In the genomic region with DNA sequence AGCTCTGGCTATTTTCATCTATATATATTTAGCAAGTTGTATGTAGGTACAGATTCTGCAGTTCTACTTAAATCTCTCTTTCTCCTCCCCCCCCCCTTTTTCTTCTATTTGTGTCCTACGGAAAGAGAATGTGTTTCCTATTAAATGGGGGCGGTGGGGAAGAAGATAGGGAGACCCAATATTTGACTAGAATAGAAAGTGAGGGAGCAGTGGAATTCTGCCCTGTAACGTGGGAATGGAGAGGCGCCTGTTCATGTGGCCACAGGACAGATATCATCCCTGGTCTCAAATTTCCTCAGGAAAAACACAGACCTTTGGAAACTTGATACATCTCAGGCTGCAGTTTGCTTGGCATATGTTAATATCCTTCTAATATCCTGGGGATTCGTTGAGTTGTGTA, we compare ENCODE assay signal across 23 mouse cellular contexts.
DNase-seq lines count a peak whose midpoint lies in the region; ATAC-seq and TF ChIP-seq lines count a peak whose summit lies in the region.
"Had no signal": no experiment of that assay in that cellular context is flagged by ENCODE, and none has a peak within 500 bp of the region (broad histone marks: within the 10 kb centered on the region; RNA-seq: fewer than 3 reads in every experiment).

No protein-coding gene starts in this region.

- H3K9ac ChIP-seq in hindbrain, postnatal 0 days (replicated peaks; ENCODE audit: low read length) = no peak overlapping the region
- H3K9ac ChIP-seq in midbrain, embryonic 14.5 days (replicated peaks; ENCODE audit: low read length) = no peak overlapping the region
- H3K9ac ChIP-seq: forebrain, embryonic 13.5 days; heart, embryonic 15.5 days; hindbrain, embryonic 15.5 days; intestine, embryonic 15.5 days; liver, embryonic 12.5 days; liver, postnatal 0 days; midbrain, embryonic 15.5 days had no signal

- no peak overlapping the region for H3K4me3 ChIP-seq in hindbrain, postnatal 0 days (ENCODE audit: low read length)
- no peak overlapping the region for H3K4me3 ChIP-seq in hindbrain, embryonic 10.5 days
- no peak overlapping the region for H3K4me3 ChIP-seq in midbrain, embryonic 14.5 days (replicated peaks; ENCODE audit: low read depth, low read length)
- H3K4me3 ChIP-seq: forebrain, embryonic 13.5 days; heart, embryonic 15.5 days; hindbrain, embryonic 15.5 days; intestine, embryonic 15.5 days; liver, embryonic 12.5 days; midbrain, embryonic 15.5 days had no signal

- peak overlapping the region; percentile 46; the same call in 1 of the 2 replicates for H3K27ac ChIP-seq in hindbrain, postnatal 0 days
- no peak overlapping the region for H3K27ac ChIP-seq in hindbrain, embryonic 10.5 days
- H3K27ac ChIP-seq in midbrain, embryonic 14.5 days (replicated peaks; ENCODE audit: low read depth, low read length) = no peak overlapping the region
- H3K27ac ChIP-seq: heart, embryonic 15.5 days; intestine, embryonic 15.5 days; kidney, postnatal 0 days; liver, embryonic 12.5 days; midbrain, embryonic 15.5 days had no signal

- no peaks in the 10 kb centered on the region for H3K27me3 ChIP-seq in hindbrain, postnatal 0 days (ENCODE audit: insufficient read depth, low read length)
- no peaks in the 10 kb centered on the region for H3K27me3 ChIP-seq in hindbrain, embryonic 10.5 days (ENCODE audit: insufficient read depth, poor library complexity, severe bottlenecking)
- no peaks in the 10 kb centered on the region for H3K27me3 ChIP-seq in midbrain, embryonic 14.5 days (ENCODE audit: control insufficient read depth, insufficient read depth, low read length)
- H3K27me3 ChIP-seq: forebrain, embryonic 13.5 days; heart, embryonic 15.5 days; hindbrain, embryonic 15.5 days; intestine, embryonic 15.5 days; liver, embryonic 12.5 days; midbrain, embryonic 15.5 days had no signal

- H3K9me3 ChIP-seq in hindbrain, postnatal 0 days (ENCODE audit: low read length) = no peaks in the 10 kb centered on the region
- H3K9me3 ChIP-seq in hindbrain, embryonic 10.5 days = no peaks in the 10 kb centered on the region
- H3K9me3 ChIP-seq in midbrain, embryonic 14.5 days (ENCODE audit: control insufficient read depth, low read length) = no peaks in the 10 kb centered on the region
- H3K9me3 ChIP-seq: forebrain, embryonic 13.5 days; G1E; heart, embryonic 15.5 days; hindbrain, embryonic 15.5 days; intestine, embryonic 15.5 days; liver, embryonic 12.5 days; midbrain, embryonic 15.5 days had no signal

- no peak overlapping the region for H3K4me2 ChIP-seq in hindbrain, postnatal 0 days (ENCODE audit: low read depth, low read length)
- H3K4me2 ChIP-seq in midbrain, embryonic 14.5 days (ENCODE audit: low read length) = no peak overlapping the region
- H3K4me2 ChIP-seq: forebrain, embryonic 13.5 days; heart, embryonic 15.5 days; hindbrain, embryonic 15.5 days; intestine, embryonic 15.5 days; liver, embryonic 12.5 days; midbrain, embryonic 15.5 days had no signal

- ATAC-seq in hindbrain, postnatal 0 days = no peak
- ATAC-seq in midbrain, embryonic 14.5 days (ENCODE audit: low FRiP score, low TSS enrichment) = no peak
- ATAC-seq: intestine, embryonic 15.5 days; liver, embryonic 12.5 days; liver, postnatal 0 days had no signal

- no peak for TF ChIP-seq CTCF in hindbrain, postnatal 0 days (IDR thresholded peaks at IDR 0.05; ENCODE audit: low read depth)

- peak; percentile 14 for DNase-seq in embryo, embryonic 10.5 days (ENCODE audit: low spot score)
- no peak for DNase-seq in embryo, embryonic 9.5 days (ENCODE audit: extremely low spot score)
- no peak for DNase-seq in hindbrain, postnatal 0 days (ENCODE audit: low spot score)
- no peak for DNase-seq in hindbrain, embryonic 10.5 days (ENCODE audit: low spot score)
- DNase-seq in fibroblast of lung, adult 2 months (ENCODE audit: low read depth) = peak; percentile 1
- DNase-seq in urinary bladder, adult 2 months (ENCODE audit: low spot score) = no peak
- no peak for DNase-seq in urinary bladder, adult 18-20 months (ENCODE audit: low spot score in 2 of 2)
- no peak for DNase-seq in midbrain, embryonic 14.5 days
- DNase-seq: adrenal gland, adult 8-10 months; gastrocnemius, postnatal 10 days; kidney, adult 8-10 months; liver, postnatal 0 days; right cerebral cortex, postnatal 25 days; spleen, adult 18-20 months; thymus, postnatal 14 days had no signal

- H3K4me1 ChIP-seq in hindbrain, postnatal 0 days (ENCODE audit: insufficient read depth, low read length) = no peaks in the 10 kb centered on the region
- H3K4me1 ChIP-seq in hindbrain, embryonic 10.5 days (replicated peaks) = peaks cover 8% of the 10 kb centered on the region; the same call in 1 of the 2 replicates
- H3K4me1 ChIP-seq in midbrain, embryonic 14.5 days (ENCODE audit: control insufficient read depth, insufficient read depth, low read length) = peaks cover 3% of the 10 kb centered on the region; the same call in 1 of the 2 replicates
- H3K4me1 ChIP-seq: intestine, embryonic 15.5 days; liver, embryonic 12.5 days had no signal

- no peaks in the 10 kb centered on the region for H3K36me3 ChIP-seq in hindbrain, postnatal 0 days (ENCODE audit: insufficient read depth, low read length)
- H3K36me3 ChIP-seq in hindbrain, embryonic 10.5 days = no peaks in the 10 kb centered on the region
- no peaks in the 10 kb centered on the region for H3K36me3 ChIP-seq in midbrain, embryonic 14.5 days (ENCODE audit: control insufficient read depth, insufficient read depth, low read length)
- H3K36me3 ChIP-seq: G1E; heart, embryonic 15.5 days; hindbrain, embryonic 15.5 days; intestine, embryonic 15.5 days; liver, embryonic 12.5 days; midbrain, embryonic 15.5 days had no signal

- WGBS in hindbrain, postnatal 0 days = 58% methylated on average over 5 of the region's 5 CpGs
- WGBS in hindbrain, embryonic 10.5 days = 71% methylated on average over 5 of the region's 5 CpGs
- WGBS in midbrain, embryonic 14.5 days = 81% methylated on average over 5 of the region's 5 CpGs

Comparison
In these comparisons a context has a peak if more than half of its experiments do, and no peak if none do; other contexts are left out.
1. DNase-seq: peak in embryo, embryonic 10.5 days (single experiment) and fibroblast of lung, adult 2 months (single experiment); none in embryo, embryonic 9.5 days (single experiment), hindbrain, postnatal 0 days (single experiment), hindbrain, embryonic 10.5 days (single experiment), urinary bladder, adult 2 months (single experiment), urinary bladder, adult 18-20 months (0 of 2) and midbrain, embryonic 14.5 days (single experiment).